Mouse (Mus musculus): ENCODE data around the gene Gmeb1. TPM values are rescaled to one million over a fixed set of nuclear protein-coding genes. Genes with fewer than 3 reads are reported as not detected.
A peak's percentile ranks its signal among the peaks of the same experiment; 100 is the strongest.
"Not testable (repeated sequence)": the region's sequence is repeated elsewhere in the genome, so short reads cannot be mapped to it uniquely, and the experiment has no call there.

Gmeb1 gene
- polyA plus RNA-seq (2016; fragmentation: Nextera tagmentation; extraction: Ambion mirVana), result 46.2 and 46.5 TPM in 2 replicates

- DNase-seq (ENCODE audit: low spot score), result peak; percentile 88
- Histone ChIP-seq H3K27me3 (replicated peaks; ENCODE audit: low read depth, poor library complexity, severe bottlenecking) (no peaks in the 10 kb centered on the region), H3K4me1 (peaks cover 23% of the 10 kb centered on the region), H3K4me3 (peak within 1 kb of the TSS; percentile 89), H3K27ac (replicated peaks) (peak within 1 kb of the TSS; percentile 99), H3K36me3 (replicated peaks) (0 out of 2 replicates have a peak, but pooled peaks cover 11% of the 10 kb centered on the region), H3K9me3 (0 out of 2 replicates have a peak, but pooled peaks cover 2% of the 10 kb centered on the region)
- 16% methylated on average over 44 of the region's 49 CpGs for WGBS
Measured at GRCm38 (mm10) chr4:132261514-132262357, at the start of gene Gmeb1. Gene Gmeb1 (minus strand): TSS chr4:132261602.

- no peaks in the 10 kb centered on the region for H3K27me3 ChIP-seq (replicated peaks; ENCODE audit: low read depth, poor library complexity, severe bottlenecking)
- no peaks in the 10 kb centered on the region for H3K9me3 ChIP-seq
- peaks cover 59% of the 10 kb centered on the region for H3K36me3 ChIP-seq (replicated peaks)
- H3K27ac ChIP-seq (replicated peaks), result peak overlapping the region; percentile 96
- WGBS, result 26% methylated on average over 10 of the region's 10 CpGs
- peaks cover 11% of the 10 kb centered on the region for H3K4me1 ChIP-seq
- DNase-seq (ENCODE audit: low spot score), result peak; percentile 53
- H3K4me3 ChIP-seq, result peak overlapping the region; percentile 90
Measured at GRCm38 (mm10) chr4:132309849-132310472, 48.6 kb upstream of the Gmeb1 start.

GRCm38 (mm10) chr4:132309140-132309848 is 47.9 kb upstream of the Gmeb1 start:
- Histone ChIP-seq H3K4me3 (peak overlapping the region; percentile 90), H3K9me3 (no peaks in the 10 kb centered on the region), H3K36me3 (replicated peaks) (peaks cover 52% of the 10 kb centered on the region), H3K27ac (replicated peaks) (peak overlapping the region; percentile 96), H3K4me1 (peaks cover 11% of the 10 kb centered on the region), H3K27me3 (replicated peaks; ENCODE audit: low read depth, poor library complexity, severe bottlenecking) (no peaks in the 10 kb centered on the region)
- DNase-seq (ENCODE audit: low spot score), result peak; percentile 32
- WGBS, result under 1% methylated on average over 15 of the region's 15 CpGs

- H3K4me3 ChIP-seq, result peak overlapping the region; percentile 90
- WGBS, result 1% methylated on average over 41 of the region's 41 CpGs
- peak; percentile 90 for DNase-seq (ENCODE audit: low spot score)
- H3K27ac ChIP-seq (replicated peaks), result peak overlapping the region; percentile 96
- no peaks in the 10 kb centered on the region for H3K27me3 ChIP-seq (replicated peaks; ENCODE audit: low read depth, poor library complexity, severe bottlenecking)
- H3K9me3 ChIP-seq, result no peaks in the 10 kb centered on the region
- peaks cover 45% of the 10 kb centered on the region for H3K36me3 ChIP-seq (replicated peaks)
- H3K4me1 ChIP-seq, result peaks cover 11% of the 10 kb centered on the region
Measured at GRCm38 (mm10) chr4:132308437-132309139, 47.2 kb upstream of the Gmeb1 start.

- H3K27me3 ChIP-seq (replicated peaks; ENCODE audit: low read depth, poor library complexity, severe bottlenecking), result no peaks in the 10 kb centered on the region
- no peak overlapping the region for H3K27ac ChIP-seq (replicated peaks)
- no peak for DNase-seq (ENCODE audit: low spot score)
- H3K4me3 ChIP-seq, result no peak overlapping the region
- H3K4me1 ChIP-seq, result peaks cover 26% of the 10 kb centered on the region
- 85% methylated on average over 6 of the region's 6 CpGs for WGBS
- H3K36me3 ChIP-seq (replicated peaks), result peaks cover 19% of the 10 kb centered on the region
- H3K9me3 ChIP-seq, result no peaks in the 10 kb centered on the region
Measured at GRCm38 (mm10) chr4:132306004-132306403, 44.6 kb upstream of the Gmeb1 start.

GRCm38 (mm10) chr4:132305276-132305675 is 43.9 kb upstream of the Gmeb1 start:
- Histone ChIP-seq H3K4me3 (no peak overlapping the region), H3K9me3 (no peaks in the 10 kb centered on the region), H3K27ac (replicated peaks) (no peak overlapping the region), H3K4me1 (peaks cover 26% of the 10 kb centered on the region), H3K36me3 (replicated peaks) (peaks cover 12% of the 10 kb centered on the region), H3K27me3 (replicated peaks; ENCODE audit: low read depth, poor library complexity, severe bottlenecking) (no peaks in the 10 kb centered on the region)
- 84% methylated on average over 8 of the region's 8 CpGs for WGBS
- DNase-seq (ENCODE audit: low spot score), result no peak

- not testable (repeated sequence) for DNase-seq (ENCODE audit: low spot score); H3K36me3 ChIP-seq (replicated peaks); H3K9me3 ChIP-seq; H3K27me3 ChIP-seq (replicated peaks; ENCODE audit: low read depth, poor library complexity, severe bottlenecking)
- Histone ChIP-seq H3K4me1 (peaks cover 15% of the 10 kb centered on the region), H3K27ac (replicated peaks) (peak overlapping the region; percentile 80), H3K4me3 (peak overlapping the region; percentile 66)
- WGBS, result 44% methylated on average over 6 of the region's 6 CpGs
Measured at GRCm38 (mm10) chr4:132303484-132303883, 42.1 kb upstream of the Gmeb1 start.

GRCm38 (mm10) chr4:132302939-132303479 is 41.6 kb upstream of the Gmeb1 start, which contains the start of gene Rab42:
Gene Rab42 (minus strand): TSS chr4:132303385.
- Histone ChIP-seq H3K27ac (replicated peaks) (peak within 1 kb of the TSS; percentile 80), H3K4me1 (peaks cover 15% of the 10 kb centered on the region), H3K27me3 (replicated peaks; ENCODE audit: low read depth, poor library complexity, severe bottlenecking) (no peaks in the 10 kb centered on the region), H3K4me3 (peak within 1 kb of the TSS; percentile 66), H3K9me3 (no peaks in the 10 kb centered on the region), H3K36me3 (replicated peaks) (no peaks in the 10 kb centered on the region)
- peak; percentile 84 for DNase-seq (ENCODE audit: low spot score)
- 2% methylated on average over 31 of the region's 31 CpGs for WGBS

- Histone ChIP-seq H3K4me1 (peaks cover 15% of the 10 kb centered on the region), H3K27ac (replicated peaks) (peak overlapping the region; percentile 80), H3K27me3 (replicated peaks; ENCODE audit: low read depth, poor library complexity, severe bottlenecking) (no peaks in the 10 kb centered on the region), H3K9me3 (no peaks in the 10 kb centered on the region), H3K4me3 (peak overlapping the region; percentile 66), H3K36me3 (replicated peaks) (no peaks in the 10 kb centered on the region)
- 71% methylated on average over 16 of the region's 16 CpGs for WGBS
- DNase-seq (ENCODE audit: low spot score), result no peak
Measured at GRCm38 (mm10) chr4:132301965-132302938, 40.9 kb upstream of the Gmeb1 start.

GRCm38 (mm10) chr4:132301486-132301885 is 40.1 kb upstream of the Gmeb1 start:
- DNase-seq (ENCODE audit: low spot score), result no peak
- Histone ChIP-seq H3K9me3 (no peaks in the 10 kb centered on the region), H3K4me3 (no peak overlapping the region), H3K27me3 (replicated peaks; ENCODE audit: low read depth, poor library complexity, severe bottlenecking) (no peaks in the 10 kb centered on the region), H3K36me3 (replicated peaks) (no peaks in the 10 kb centered on the region), H3K4me1 (peaks cover 15% of the 10 kb centered on the region), H3K27ac (replicated peaks) (no peak overlapping the region)
- 81% methylated on average over 6 of the region's 6 CpGs for WGBS

GRCm38 (mm10) chr4:132299849-132300248 is 38.4 kb upstream of the Gmeb1 start:
- H3K9me3 ChIP-seq, result no peaks in the 10 kb centered on the region
- 91% methylated on average over 1 of the region's 1 CpGs for WGBS
- no peak for DNase-seq (ENCODE audit: low spot score)
- H3K4me3 ChIP-seq, result no peak overlapping the region
- peaks cover 15% of the 10 kb centered on the region for H3K4me1 ChIP-seq
- no peaks in the 10 kb centered on the region for H3K27me3 ChIP-seq (replicated peaks; ENCODE audit: low read depth, poor library complexity, severe bottlenecking)
- H3K27ac ChIP-seq (replicated peaks), result no peak overlapping the region
- peaks cover 1% of the 10 kb centered on the region; the same call in 1 of the 2 replicates for H3K36me3 ChIP-seq (replicated peaks)
